Mouse (Mus musculus): ENCODE results near the gene Myo9a.
"Not testable (repeated sequence)": the region's sequence is repeated elsewhere in the genome, so short reads cannot be mapped to it uniquely, and the experiment has no call there.

The Myo9a gene

DNA sequence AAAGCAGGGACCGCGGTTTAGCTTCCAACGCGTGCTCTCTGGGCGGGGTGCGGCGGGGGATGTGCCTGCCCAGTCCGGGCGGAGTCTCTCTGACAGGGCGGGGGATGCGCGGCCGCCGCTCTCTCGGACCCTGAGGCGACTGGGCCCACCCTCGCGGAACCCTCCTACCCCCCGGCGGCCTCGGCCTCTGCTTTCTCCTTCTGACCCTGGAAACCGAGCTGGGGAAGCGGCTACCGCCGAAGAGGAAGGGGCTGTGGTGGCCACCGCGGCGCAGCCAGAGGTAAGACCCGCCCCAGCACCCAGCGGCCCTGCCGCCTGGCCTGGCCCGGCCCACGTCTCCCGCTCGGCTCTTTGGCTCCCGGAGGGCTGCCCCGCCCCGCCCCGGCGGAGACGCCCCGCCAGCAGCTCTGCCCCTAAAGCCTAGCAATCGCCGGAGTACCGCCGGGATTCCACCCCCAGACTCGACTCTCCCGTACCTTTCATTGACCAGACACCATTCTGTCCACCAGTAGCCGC lies 428 bp downstream of the Myo9a start:
- peak; percentile 89 to 94 for DNase-seq

- DNase-seq: peak in 1 of 2 experiments; percentile 8
Observed at GRCm38 (mm10) chr9:59751966-59752365, 1.3 kb downstream of the Myo9a start.

- no peak for DNase-seq
Observed at GRCm38 (mm10) chr9:59755199-59755598, 4.5 kb downstream of the Myo9a start.

DNA sequence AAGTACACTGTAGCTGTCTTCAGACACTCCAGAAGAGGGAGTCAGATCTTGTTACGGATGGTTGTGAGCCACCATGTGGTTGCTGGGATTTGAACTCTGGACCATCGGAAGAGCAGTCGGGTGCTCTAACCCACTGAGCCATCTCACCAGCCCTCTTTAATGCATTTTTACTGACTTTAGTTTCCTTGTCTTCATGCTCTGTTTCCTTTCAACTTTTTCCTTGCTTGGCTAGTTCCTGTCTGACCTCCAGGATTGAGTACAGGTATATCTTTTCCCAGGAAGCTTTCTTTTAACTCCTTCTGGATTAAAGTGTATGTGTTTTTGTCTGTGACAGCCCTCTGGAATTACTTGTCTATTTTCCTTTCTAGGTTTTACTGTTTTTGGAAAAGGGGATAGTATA lies 6.3 kb downstream of the Myo9a start:
- DNase-seq: not testable (repeated sequence)

DNA sequence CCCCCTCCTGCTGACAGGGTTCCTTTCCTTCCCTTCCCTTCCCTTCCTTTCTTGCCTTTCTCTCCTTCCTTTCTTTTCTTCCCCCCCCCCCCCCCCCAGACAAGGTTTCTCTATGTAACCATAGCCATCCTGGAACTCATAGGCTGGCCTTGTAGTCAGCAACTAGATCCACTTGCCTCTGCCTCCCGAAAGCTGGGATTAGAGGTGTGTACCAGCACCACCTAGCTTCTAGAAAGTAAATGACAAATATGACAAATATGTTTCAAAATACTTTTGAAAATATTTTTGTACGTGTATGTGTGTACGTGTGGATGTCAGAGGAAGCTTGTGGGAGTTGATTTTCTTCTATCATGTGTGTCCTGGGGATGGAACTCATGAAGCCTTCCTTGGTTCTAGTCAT lies 9.8 kb downstream of the Myo9a start:
- DNase-seq: peak in 1 of 2 experiments; percentile 11

GRCm38 (mm10) chr9:59766966-59767461 lies 16.3 kb downstream of the Myo9a start:
- DNase-seq: not testable (repeated sequence)

DNA sequence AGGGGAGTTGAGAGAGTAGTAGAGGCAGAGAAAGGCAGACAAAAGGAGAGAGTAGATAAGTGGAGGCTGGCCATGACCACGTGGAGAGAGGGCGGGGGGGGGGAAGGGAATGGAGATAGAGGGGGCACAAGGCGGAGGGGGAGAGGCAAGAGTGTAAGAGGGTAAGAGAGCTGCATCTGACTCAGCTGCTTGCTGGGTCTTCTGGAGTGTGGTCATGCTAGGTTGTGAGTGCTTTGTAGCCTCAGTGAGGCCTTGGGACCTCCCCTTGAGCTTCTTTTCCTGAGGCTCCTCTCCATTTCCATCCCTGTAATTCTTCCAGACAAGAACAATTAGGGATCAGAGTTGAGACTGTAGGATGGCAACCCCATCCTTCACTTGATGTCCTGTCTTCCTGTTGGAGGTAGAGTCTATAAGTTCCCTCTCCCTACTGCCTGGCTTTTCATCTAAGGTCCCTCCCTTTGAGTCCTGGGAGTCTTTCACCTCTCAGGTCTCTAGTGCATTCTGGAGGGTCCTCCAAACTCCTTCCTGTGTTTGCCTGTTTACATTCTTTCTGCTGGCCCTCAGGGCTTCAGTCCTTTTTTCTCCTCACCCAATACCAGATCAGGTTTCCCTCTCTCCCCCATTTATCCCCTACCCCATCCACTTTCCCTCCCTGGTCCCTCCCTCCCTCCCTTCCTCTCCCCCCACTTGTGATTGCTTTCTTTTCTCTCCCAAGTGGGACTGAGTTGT lies 55.5 kb downstream of the Myo9a start:
- DNase-seq: not testable (repeated sequence)

DNA sequence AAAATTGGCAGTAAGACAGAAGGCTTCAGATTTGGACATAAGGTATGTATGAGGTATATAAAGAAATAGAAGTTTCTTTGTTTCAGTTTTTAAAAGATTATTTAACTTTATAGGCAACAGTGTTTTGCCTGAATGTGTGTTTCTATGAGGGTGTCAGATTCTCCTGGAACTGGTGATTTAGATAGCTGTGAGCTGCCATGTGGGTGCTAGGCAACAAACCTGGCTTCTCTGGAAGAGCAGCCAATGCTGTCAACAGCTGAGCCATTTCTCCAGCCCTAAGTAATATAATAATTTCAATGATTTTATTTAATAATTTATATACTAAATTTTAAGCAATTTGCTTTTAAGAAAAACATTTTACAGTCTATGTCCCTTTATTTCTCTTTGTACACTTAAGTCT lies 133.9 kb downstream of the Myo9a start:
- DNase-seq: no peak

DNA sequence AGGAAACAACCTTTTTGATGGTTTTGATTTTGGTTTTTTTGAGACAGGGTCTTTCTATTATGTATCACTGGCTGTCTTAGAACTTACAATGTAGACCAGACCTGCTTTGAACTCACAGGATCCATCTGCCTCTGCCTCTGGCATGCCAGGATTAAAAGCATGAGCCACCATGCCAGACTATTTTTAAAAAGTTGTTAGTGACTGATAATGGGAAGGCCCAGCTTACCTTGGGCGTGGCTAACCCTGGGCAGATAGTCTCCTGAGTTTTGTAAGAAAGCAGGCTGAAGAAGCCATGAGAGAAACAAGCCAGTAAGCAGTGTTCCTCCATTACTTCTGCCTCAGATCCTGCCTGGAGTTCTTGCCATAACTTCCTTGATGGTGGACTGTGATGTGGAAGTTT lies 152.7 kb downstream of the Myo9a start:
- no peak for DNase-seq

DNA sequence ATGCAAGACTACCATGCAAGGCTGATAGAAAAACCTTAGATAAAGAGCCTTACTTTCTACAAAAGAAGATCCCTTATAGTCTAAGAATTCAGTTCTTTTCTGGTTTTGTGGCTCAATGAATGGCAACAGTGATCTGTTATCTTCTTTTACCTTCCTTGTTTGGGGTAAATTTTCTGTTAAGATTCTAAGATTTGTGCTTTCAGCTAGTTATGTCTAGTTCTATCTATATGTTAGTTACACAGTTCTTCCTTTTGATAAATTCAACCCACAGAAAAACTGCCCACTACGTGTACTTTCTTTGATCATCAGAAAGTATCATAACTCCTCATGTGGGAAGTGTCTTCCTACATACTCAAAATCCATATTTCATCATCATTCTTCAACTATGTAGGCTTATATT lies 164.1 kb downstream of the Myo9a start:
- no peak for DNase-seq

GRCm38 (mm10) chr9:59930248-59930647 lies 179.6 kb downstream of the Myo9a start:
- no peak for DNase-seq

DNA sequence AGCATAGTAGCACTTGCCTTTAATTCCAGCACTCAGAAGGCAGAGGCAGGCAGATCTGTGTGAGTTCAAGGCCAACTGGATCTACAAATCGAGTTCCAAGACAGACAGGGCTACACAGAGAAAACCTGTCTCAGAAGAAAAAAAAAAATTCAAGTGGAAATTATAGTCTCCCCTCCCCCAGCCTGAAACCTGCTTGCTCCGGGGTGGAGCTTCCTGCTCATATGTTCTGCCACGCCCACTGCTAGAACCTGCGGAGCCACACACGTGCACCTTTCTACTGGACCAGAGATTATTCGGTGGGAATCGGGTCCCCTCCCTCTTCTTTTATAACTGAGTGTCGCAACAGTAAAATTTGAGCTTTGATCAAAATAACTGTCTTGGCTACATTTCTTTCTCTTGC lies 185.2 kb downstream of the Myo9a start:
- not testable (repeated sequence) for DNase-seq

- peak in 1 of 2 experiments; percentile 2 for DNase-seq
Observed at GRCm38 (mm10) chr9:59938529-59938928, 187.8 kb downstream of the Myo9a start.

DNA sequence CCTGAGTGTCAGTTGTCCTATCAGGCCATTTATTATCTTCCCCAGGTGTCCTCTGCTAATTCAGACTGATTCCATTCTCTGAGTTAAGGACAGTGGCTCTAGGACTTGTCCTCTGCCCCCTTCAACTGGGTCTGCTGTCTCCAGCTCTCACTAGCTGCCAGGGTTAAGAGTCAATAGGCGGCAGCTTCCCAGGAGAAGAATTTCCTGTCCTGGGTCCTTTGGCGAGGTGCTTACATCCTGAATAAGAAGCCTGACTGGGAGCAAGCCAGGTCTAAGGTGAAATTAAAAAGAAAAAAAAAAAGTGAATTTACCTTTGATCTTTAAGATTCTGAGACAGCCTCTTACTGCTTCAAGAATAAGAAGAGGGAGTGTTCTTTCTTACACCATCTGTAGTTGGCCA lies 189.0 kb downstream of the Myo9a start:
- DNase-seq: no peak

GRCm38 (mm10) chr9:59940913-59941884 lies 190.5 kb downstream of the Myo9a start:
- no peak for DNase-seq

GRCm38 (mm10) chr9:59941885-59942350 lies 191.2 kb downstream of the Myo9a start:
- DNase-seq: peak in 1 of 2 experiments; percentile 7

DNA sequence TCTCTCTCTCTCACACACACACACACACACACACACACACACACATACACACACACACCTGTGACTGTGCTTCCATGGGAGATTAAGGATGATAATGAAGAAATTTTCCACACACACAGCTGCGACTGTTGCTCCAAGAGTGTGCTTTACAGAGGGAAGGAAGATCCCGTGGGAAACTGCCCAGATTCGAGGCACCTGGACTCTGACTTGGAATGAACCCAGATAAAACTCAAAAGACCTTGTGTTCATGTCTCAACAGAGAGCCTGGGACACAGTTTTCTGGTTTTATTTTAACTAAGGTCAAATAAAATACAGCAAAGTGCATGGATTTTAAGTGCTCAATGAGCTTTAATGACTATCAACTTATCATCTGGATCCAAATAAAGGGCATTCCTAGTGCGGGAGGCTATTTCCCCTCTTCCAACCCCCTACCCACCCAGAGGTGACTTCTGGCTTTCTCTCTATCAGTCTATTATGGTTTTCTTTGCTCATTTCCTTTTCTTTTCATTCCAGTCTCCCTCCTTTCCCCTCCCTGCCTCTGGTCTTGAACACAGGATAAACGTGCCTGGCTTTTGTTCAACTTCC lies 191.9 kb downstream of the Myo9a start:
- peak in 1 of 2 experiments; percentile 3 for DNase-seq

GRCm38 (mm10) chr9:59943826-59944225 lies 193.1 kb downstream of the Myo9a start:
- no peak for DNase-seq

DNA sequence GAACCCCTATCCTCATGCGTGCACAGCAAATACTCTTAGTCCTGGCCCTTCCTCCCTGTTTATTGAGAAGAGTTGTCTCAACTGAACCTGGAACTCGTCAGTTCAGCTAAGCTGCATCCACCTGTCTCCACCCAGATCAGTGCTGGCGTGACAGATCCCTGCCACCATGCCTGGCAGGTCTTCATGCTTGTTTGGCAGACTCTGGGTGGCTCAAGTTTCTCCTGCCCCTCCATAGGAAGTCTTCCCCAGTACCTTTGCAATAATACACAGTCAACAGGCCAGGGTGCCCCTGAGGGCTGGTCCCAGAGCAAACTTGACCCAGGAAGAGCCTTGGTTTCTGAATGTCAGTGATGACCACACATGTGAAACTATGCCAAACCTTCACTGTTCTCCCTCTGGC lies 194.5 kb downstream of the Myo9a start:
- DNase-seq: no peak

- DNase-seq: peak in 1 of 2 experiments; percentile 1
Observed at GRCm38 (mm10) chr9:59947271-59947670, 196.6 kb downstream of the Myo9a start.

DNA sequence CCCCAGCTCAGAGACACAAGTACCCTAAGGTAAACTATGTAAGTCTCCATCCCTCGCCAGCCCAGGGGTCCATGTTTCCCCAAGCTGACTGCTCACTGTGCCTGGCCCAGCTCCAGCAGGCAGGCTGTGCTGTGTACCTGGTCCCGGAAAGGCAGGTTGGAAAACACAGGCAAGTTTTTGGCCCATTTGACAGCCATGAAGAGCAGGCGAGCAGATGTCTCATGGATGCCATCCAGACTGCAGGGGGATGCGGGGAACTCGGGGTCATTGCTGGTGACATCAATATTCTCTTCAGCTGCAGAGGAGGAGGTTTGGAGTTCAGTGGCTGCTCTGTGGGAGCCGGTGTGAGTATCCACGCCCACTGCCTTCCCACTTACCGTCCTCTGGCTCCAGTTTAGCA lies 197.5 kb downstream of the Myo9a start:
- peak in 1 of 2 experiments; percentile 1 for DNase-seq

- DNase-seq: no peak
Observed at GRCm38 (mm10) chr9:59948691-59949250, 198.1 kb downstream of the Myo9a start.

Data from kidney, postnatal 4 days (tissue).